Mouse (Mus musculus): Measurements from ENCODE around the gene Lce1m.
A peak's percentile ranks its signal among the peaks of the same experiment; 100 is the strongest.
"Not testable (repeated sequence)": the region's sequence is repeated elsewhere in the genome, so short reads cannot be mapped to it uniquely, and the experiment has no call there.

Lce1m gene

GRCm38 (mm10) chr3:93018960-93019359 lies at the start of gene Lce1m:
TSS of gene Lce1m (minus strand) at chr3:93019060.
- DNase-seq (ENCODE audit: low spot score in 2 of 2): no peak

GRCm38 (mm10) chr3:93068523-93068922 lies 49.7 kb upstream of the Lce1m start, which contains the start of gene Gm4858:
TSS of gene Gm4858 (plus strand) at chr3:93068823.
- DNase-seq (ENCODE audit: low spot score in 2 of 2): not testable (repeated sequence)

GRCm38 (mm10) chr3:93052826-93053474 lies 34.1 kb upstream of the Lce1m start:
- no peak for DNase-seq (ENCODE audit: low spot score in 2 of 2)

GRCm38 (mm10) chr3:93050182-93050581 lies 31.3 kb upstream of the Lce1m start:
- DNase-seq (ENCODE audit: low spot score in 2 of 2): no peak

GRCm38 (mm10) chr3:93031450-93031849 lies 12.6 kb upstream of the Lce1m start:
- peak in 1 of 2 experiments; percentile 31 for DNase-seq (ENCODE audit: low spot score in 2 of 2)

GRCm38 (mm10) chr3:93025486-93025885 lies 6.6 kb upstream of the Lce1m start:
- no peak for DNase-seq (ENCODE audit: low spot score in 2 of 2)

- DNase-seq (ENCODE audit: low spot score in 2 of 2): peak in 1 of 2 experiments; percentile 27
Measured at GRCm38 (mm10) chr3:93023411-93024184, 4.7 kb upstream of the Lce1m start.

- no peak for DNase-seq (ENCODE audit: low spot score in 2 of 2)
Measured at GRCm38 (mm10) chr3:93021171-93021570, 2.3 kb upstream of the Lce1m start.

GRCm38 (mm10) chr3:93015460-93016104 lies 3.3 kb downstream of the Lce1m start, which contains the start of gene Crct1:
TSS of gene Crct1 (minus strand) at chr3:93015687.
- no peak for DNase-seq (ENCODE audit: low spot score in 2 of 2)

- no peak for DNase-seq (ENCODE audit: low spot score in 2 of 2)
Measured at GRCm38 (mm10) chr3:93014871-93015270, 4.0 kb downstream of the Lce1m start.

GRCm38 (mm10) chr3:93014378-93014801 lies 4.5 kb downstream of the Lce1m start:
- peak; percentile 20 to 29 for DNase-seq (ENCODE audit: low spot score in 2 of 2)

- DNase-seq (ENCODE audit: low spot score in 2 of 2): no peak
Measured at GRCm38 (mm10) chr3:93002843-93003242, 16.0 kb downstream of the Lce1m start.

GRCm38 (mm10) chr3:93000621-93001020 lies 18.2 kb downstream of the Lce1m start:
- DNase-seq (ENCODE audit: low spot score in 2 of 2): no peak

- DNase-seq (ENCODE audit: low spot score in 2 of 2): peak; percentile 60 to 64
Measured at GRCm38 (mm10) chr3:92998691-92999090, 20.2 kb downstream of the Lce1m start.

- DNase-seq (ENCODE audit: low spot score in 2 of 2): no peak
Measured at GRCm38 (mm10) chr3:92991926-92992325, 26.9 kb downstream of the Lce1m start, which contains the start of gene Lce3f. TSS of gene Lce3f (plus strand) at chr3:92992226.

- DNase-seq (ENCODE audit: low spot score in 2 of 2): no peak
Measured at GRCm38 (mm10) chr3:92978484-92978883, 40.4 kb downstream of the Lce1m start.
